Mouse (Mus musculus): ENCODE measurements around the gene Tacr2.

- TF ChIP-seq GATA1 (IDR thresholded peaks at IDR 0.05; ENCODE audit: low read length) (no peak), TAL1 (IDR thresholded peaks at IDR 0.05; ENCODE audit: low read length) (no peak)
Measured at GRCm38 (mm10) chr10:62306483-62306882, 54.2 kb downstream of the Tacr2 start.
